Mouse (Mus musculus): ENCODE results near the gene Tmem50b. TPM values are rescaled to one million over a fixed set of nuclear protein-coding genes. Genes with fewer than 3 reads are reported as not detected.
"Not testable (repeated sequence)": the region's sequence is repeated elsewhere in the genome, so short reads cannot be mapped to it uniquely, and the experiment has no call there.

The Tmem50b gene
- polyA plus RNA-seq, 1 experiment, result 52.3 TPM

- no peak for DNase-seq (ENCODE audit: low read depth)
- TF ChIP-seq CTCF (IDR thresholded peaks at IDR 0.05; ENCODE audit: borderline replicate concordance, extremely low read depth, insufficient read depth, insufficient read length) (no peak), POLR2A (IDR thresholded peaks at IDR 0.05; ENCODE audit: borderline replicate concordance, extremely low read depth, insufficient read depth, insufficient read length, poor library complexity, severe bottlenecking) (no peak)
Observed at GRCm38 (mm10) chr16:91534888-91535287, 62.7 kb downstream of the Tmem50b start.

DNA sequence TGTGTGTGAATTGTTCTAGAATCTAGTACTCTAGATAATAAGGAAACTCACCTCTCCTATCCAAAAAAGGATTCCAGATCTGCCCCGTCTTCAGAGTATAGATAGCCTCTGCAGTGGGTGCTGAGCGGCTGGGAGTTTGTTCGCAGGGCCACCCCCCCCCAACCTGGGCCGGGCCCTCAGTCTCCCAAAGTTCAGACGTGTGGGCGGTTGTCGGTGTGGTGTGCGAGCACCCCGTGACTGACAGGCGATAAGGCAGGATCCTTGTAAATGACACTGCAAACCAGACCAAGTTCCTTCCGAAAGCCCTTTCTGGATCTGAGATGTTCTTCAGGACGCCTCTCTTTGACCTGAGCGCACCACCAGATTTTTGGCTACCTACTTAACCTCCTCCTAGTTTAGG is 63.1 kb downstream of the Tmem50b start:
- TF ChIP-seq CTCF (IDR thresholded peaks at IDR 0.05; ENCODE audit: borderline replicate concordance, extremely low read depth, insufficient read depth, insufficient read length) (no peak), POLR2A (IDR thresholded peaks at IDR 0.05; ENCODE audit: borderline replicate concordance, extremely low read depth, insufficient read depth, insufficient read length, poor library complexity, severe bottlenecking) (no peak)
- peak; percentile 87 for DNase-seq (ENCODE audit: low read depth)

DNA sequence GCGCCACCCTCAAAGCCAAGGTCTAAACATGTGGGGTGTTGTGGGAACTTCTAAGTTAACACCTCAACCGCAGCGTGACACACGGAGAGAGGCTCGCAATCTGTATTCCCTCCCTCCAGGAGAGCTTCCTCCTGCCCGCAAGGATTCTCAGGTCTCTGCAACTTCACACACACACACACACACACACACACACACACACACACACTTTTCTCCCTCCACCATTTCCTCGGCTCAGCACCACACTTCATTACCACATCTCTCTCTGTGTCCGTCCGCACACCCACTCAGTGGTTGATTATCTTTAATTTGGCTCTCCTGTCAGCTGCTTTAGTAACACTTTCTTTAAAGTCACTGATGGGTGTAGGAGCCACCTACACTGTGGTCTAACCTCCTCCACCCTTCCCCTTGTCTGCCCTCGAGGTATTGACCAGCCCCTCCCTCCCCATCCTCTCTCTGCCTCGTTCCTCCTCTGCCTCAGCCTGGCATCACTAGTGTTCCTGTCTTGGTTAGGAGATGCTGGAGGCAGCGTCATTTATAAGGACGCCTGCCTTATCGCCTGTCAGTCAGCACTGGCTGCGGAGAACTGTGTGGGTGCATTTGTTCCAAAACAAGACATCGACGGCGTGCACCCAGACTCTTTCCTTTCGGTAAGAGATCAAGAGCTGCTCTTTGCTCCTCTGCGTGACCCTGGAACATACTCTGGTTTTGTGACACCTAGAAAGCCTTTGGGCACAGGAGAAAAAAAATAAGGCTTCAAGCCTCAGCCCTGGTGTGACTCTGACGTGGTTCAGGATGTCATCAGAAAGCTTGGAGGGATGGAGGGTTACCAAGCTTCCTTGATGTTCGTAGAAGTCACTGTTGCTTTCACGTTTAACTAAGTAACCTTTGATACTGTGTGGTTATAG is 64.3 kb downstream of the Tmem50b start:
- TF ChIP-seq POLR2A (IDR thresholded peaks at IDR 0.05; ENCODE audit: borderline replicate concordance, extremely low read depth, insufficient read depth, insufficient read length, poor library complexity, severe bottlenecking) (no peak), CTCF (IDR thresholded peaks at IDR 0.05; ENCODE audit: borderline replicate concordance, extremely low read depth, insufficient read depth, insufficient read length) (no peak)
- no peak for DNase-seq (ENCODE audit: low read depth)

GRCm38 (mm10) chr16:91532429-91532828 is 65.2 kb downstream of the Tmem50b start:
- DNase-seq (ENCODE audit: low read depth), result no peak
- TF ChIP-seq POLR2A (IDR thresholded peaks at IDR 0.05; ENCODE audit: borderline replicate concordance, extremely low read depth, insufficient read depth, insufficient read length, poor library complexity, severe bottlenecking), result no peak
- no peak for TF ChIP-seq CTCF (IDR thresholded peaks at IDR 0.05; ENCODE audit: borderline replicate concordance, extremely low read depth, insufficient read depth, insufficient read length)

- peak; percentile 59 for DNase-seq (ENCODE audit: low read depth)
- TF ChIP-seq POLR2A (IDR thresholded peaks at IDR 0.05; ENCODE audit: borderline replicate concordance, extremely low read depth, insufficient read depth, insufficient read length, poor library complexity, severe bottlenecking) (no peak), CTCF (IDR thresholded peaks at IDR 0.05; ENCODE audit: borderline replicate concordance, extremely low read depth, insufficient read depth, insufficient read length) (no peak)
Observed at GRCm38 (mm10) chr16:91531856-91532255, 65.7 kb downstream of the Tmem50b start.

DNA sequence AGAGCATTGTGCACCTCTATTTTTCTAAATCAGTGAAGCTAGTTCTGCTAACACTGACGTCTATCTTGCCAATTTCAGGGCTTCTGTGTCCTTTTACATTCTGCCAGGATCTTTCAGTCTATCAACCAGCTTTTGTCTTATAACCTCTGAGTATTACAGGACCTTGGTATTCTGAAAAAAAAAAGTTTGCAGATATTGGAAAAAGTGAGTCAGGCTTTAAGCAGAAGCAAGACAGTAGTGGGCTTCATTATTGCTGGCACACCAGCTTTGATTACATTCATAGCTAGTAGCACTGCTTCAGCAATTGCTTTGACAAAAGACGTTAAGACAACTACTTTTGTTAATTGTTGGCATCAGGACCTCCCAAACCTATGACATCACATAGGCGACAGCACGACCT is 66.8 kb downstream of the Tmem50b start:
- not testable (repeated sequence) for DNase-seq (ENCODE audit: low read depth)

GRCm38 (mm10) chr16:91528578-91528977 is 69.0 kb downstream of the Tmem50b start:
- peak; percentile 39 for DNase-seq (ENCODE audit: low read depth)
- no peak for TF ChIP-seq POLR2A (IDR thresholded peaks at IDR 0.05; ENCODE audit: borderline replicate concordance, extremely low read depth, insufficient read depth, insufficient read length, poor library complexity, severe bottlenecking)
- TF ChIP-seq CTCF (IDR thresholded peaks at IDR 0.05; ENCODE audit: borderline replicate concordance, extremely low read depth, insufficient read depth, insufficient read length), result no peak

DNA sequence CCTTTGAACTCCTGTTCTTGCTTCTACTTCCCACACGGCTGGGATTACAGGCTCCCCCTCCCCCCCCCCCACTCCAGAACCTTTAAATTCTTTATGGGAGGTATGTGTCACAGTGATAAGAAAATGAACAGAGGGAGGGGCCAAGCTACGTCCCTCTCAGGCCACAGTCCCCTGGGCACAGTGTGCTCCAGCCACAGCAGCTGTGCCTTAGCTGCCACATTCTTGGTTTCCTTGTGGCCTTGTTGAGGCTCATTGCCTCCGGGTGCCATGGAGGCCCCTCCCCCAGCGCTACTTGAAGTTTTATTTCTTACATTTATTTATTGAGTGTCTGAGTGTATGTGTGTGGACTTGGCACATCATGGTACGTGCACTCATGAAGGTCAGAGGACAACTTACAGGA is 70.1 kb downstream of the Tmem50b start:
- no peak for DNase-seq (ENCODE audit: low read depth)
- TF ChIP-seq POLR2A (IDR thresholded peaks at IDR 0.05; ENCODE audit: borderline replicate concordance, extremely low read depth, insufficient read depth, insufficient read length, poor library complexity, severe bottlenecking), result no peak
- no peak for TF ChIP-seq CTCF (IDR thresholded peaks at IDR 0.05; ENCODE audit: borderline replicate concordance, extremely low read depth, insufficient read depth, insufficient read length)

GRCm38 (mm10) chr16:91527051-91527450 is 70.5 kb downstream of the Tmem50b start:
- TF ChIP-seq POLR2A (IDR thresholded peaks at IDR 0.05; ENCODE audit: borderline replicate concordance, extremely low read depth, insufficient read depth, insufficient read length, poor library complexity, severe bottlenecking) (no peak), CTCF (IDR thresholded peaks at IDR 0.05; ENCODE audit: borderline replicate concordance, extremely low read depth, insufficient read depth, insufficient read length) (peak; percentile 25; the same call in 1 of the 2 replicates)
- peak; percentile 28 for DNase-seq (ENCODE audit: low read depth)

GRCm38 (mm10) chr16:91526274-91526673 is 71.3 kb downstream of the Tmem50b start:
- TF ChIP-seq POLR2A (IDR thresholded peaks at IDR 0.05; ENCODE audit: borderline replicate concordance, extremely low read depth, insufficient read depth, insufficient read length, poor library complexity, severe bottlenecking), result no peak
- TF ChIP-seq CTCF (IDR thresholded peaks at IDR 0.05; ENCODE audit: borderline replicate concordance, extremely low read depth, insufficient read depth, insufficient read length), result no peak

More at GRCm38 (mm10) chr16:91526274-91526673, 71.3 kb downstream of the Tmem50b start:
- DNase-seq (ENCODE audit: low read depth), result no peak

Other genes with a start within 250 kb of the Tmem50b start
- gene Ifnar2, start 225.0 kb downstream of the Tmem50b start, polyA plus RNA-seq (2012; rRNA removed), result 20.5 and 24.1 TPM in 2 replicates
- 0.11 TPM in 1 of 2 replicates, not detected in the other for gene Gm21970, start 206.1 kb downstream of the Tmem50b start, polyA plus RNA-seq (2012; rRNA removed)
- gene Il10rb, start 191.6 kb downstream of the Tmem50b start, polyA plus RNA-seq (2012; rRNA removed), result 6.1 and 7.0 TPM in 2 replicates
- gene Ifnar1, start 112.6 kb downstream of the Tmem50b start, polyA plus RNA-seq (2012; rRNA removed), result 43.7 and 54.3 TPM in 2 replicates
- 34.8 and 43.1 TPM in 2 replicates for gene Ifngr2, start 50.7 kb downstream of the Tmem50b start, polyA plus RNA-seq (2012; rRNA removed)
- 3.6 and 3.9 TPM in 2 replicates for gene Dnajc28, start 21.2 kb upstream of the Tmem50b start, polyA plus RNA-seq (2012; rRNA removed)
- gene Gart, start 49.2 kb upstream of the Tmem50b start, polyA plus RNA-seq (2012; rRNA removed), result 42.7 and 46.1 TPM in 2 replicates
- gene Son, start 49.7 kb upstream of the Tmem50b start, polyA plus RNA-seq (2012; rRNA removed), result 331 and 353 TPM in 2 replicates
- gene Donson, start 91.0 kb upstream of the Tmem50b start, polyA plus RNA-seq (2012; rRNA removed), result 36.4 and 45.3 TPM in 2 replicates
- 72.1 and 92.2 TPM in 2 replicates for gene Cryzl1, start 131.2 kb upstream of the Tmem50b start, polyA plus RNA-seq (2012; rRNA removed)
- gene Itsn1, start 131.5 kb upstream of the Tmem50b start, polyA plus RNA-seq (2012; rRNA removed), result 62.2 and 82.6 TPM in 2 replicates

All from brain, embryonic 14.5 days (tissue).